Mouse (Mus musculus) lung, postnatal 10 days (tissue): ENCODE data around the gene Tjp3.
"Not testable (repeated sequence)": the region's sequence is repeated elsewhere in the genome, so short reads cannot be mapped to it uniquely, and the experiment has no call there.

Experiments used
- DNase-seq: peaks from one replicate; pipeline ENCODE4 v3.0.0; 2021

Gene Tjp3

DNA sequence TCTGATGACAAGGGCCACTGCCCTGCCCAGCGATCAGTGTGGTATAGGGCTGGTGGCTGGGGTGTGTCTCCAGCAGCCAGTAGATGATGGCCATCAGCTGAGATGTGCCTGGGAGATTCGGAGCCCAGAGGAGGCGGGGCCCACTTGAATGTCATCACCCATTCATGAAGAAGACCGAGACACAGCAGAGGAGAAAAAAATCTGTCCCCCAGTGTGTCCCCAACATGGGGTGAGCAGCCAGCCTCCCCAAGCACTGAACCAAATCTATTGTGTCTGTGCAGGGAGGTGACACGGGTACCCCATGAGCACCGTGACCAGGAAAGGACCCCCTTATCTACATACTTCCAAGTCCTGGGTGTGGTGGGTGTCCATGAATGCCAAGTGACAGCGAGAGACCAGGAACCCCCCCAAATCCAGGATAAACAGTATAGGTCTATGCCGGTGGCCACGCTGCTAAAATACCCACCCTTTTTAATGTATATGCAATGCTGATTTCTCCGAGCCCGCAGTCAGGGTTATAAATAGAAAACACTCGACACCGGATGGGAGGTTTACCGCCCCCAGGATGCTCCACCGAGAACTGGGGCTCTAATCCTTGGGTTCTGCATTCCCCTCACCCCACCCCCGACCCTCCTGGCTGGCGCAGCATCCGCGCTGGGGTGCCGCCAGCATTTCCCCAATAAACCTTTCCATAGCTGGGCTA is 61.5 kb downstream of the Tjp3 start:
- DNase-seq = no peak

DNA sequence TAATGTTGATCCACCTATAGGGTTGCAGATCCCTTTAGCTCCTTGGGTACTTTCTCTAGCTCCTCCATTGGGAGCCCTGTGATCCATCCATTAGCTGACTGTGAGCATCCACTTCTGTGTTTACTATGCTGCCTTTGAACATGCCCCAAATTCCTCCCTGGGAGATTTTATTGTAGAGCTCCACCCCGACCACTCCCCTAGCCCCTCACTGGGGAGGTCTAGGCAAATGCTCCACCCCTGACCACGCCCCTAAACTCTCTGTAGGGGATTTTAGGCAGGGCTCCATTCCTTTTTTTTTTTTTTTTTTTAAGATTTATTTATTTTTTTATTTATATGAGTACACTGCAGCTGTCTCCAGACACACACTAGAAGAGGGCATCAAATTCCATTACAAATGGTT is 67.7 kb downstream of the Tjp3 start:
- DNase-seq = not testable (repeated sequence)
